Mouse (Mus musculus): ENCODE measurements at regions not wholly inside any gene's neighbourhood (a gene's known extent, or its start where the extent isn't known, plus 50 kb on each side); places are given as distances from the start of the nearest gene placed in this dataset.
A peak's percentile ranks its signal among the peaks of the same experiment; 100 is the strongest.

GRCm38 (mm10) chr7:71471319-71471657 lies 120.0 kb upstream of the Gm10295 start:
- Histone ChIP-seq H3K4me1 (replicated peaks; ENCODE audit: control insufficient read depth, insufficient read depth, low read length) (peaks cover 21% of the 10 kb centered on the region), H3K4me2 (ENCODE audit: low read depth, low read length) (peak overlapping the region; percentile 42), H3K27ac (ENCODE audit: low read length) (peak overlapping the region; percentile 91), H3K9me3 (ENCODE audit: control insufficient read depth, low read length) (no peaks in the 10 kb centered on the region), H3K9ac (ENCODE audit: low read length) (peak overlapping the region; percentile 47; the same call in 1 of the 2 replicates), H3K27me3 (ENCODE audit: control insufficient read depth, insufficient read depth, low read depth, low read length) (no peaks in the 10 kb centered on the region), H3K36me3 (ENCODE audit: control insufficient read depth, insufficient read depth, low read length) (no peaks in the 10 kb centered on the region), H3K4me3 (ENCODE audit: low read length) (no peak overlapping the region)
- ATAC-seq (ENCODE audit: low read depth): no peak; the same call in 1 of the 2 replicates
- 11% methylated on average over 3 of the region's 3 CpGs for WGBS

- H3K9ac ChIP-seq (ENCODE audit: low read length): no peak overlapping the region
- no peak overlapping the region for H3K27ac ChIP-seq (ENCODE audit: low read length)
- no peak for ATAC-seq (ENCODE audit: low read depth)
- H3K4me2 ChIP-seq (ENCODE audit: low read depth, low read length): no peak overlapping the region
- H3K4me3 ChIP-seq (ENCODE audit: low read length): no peak overlapping the region
- WGBS: 30% methylated on average over 2 of the region's 2 CpGs
- no peaks in the 10 kb centered on the region for H3K36me3 ChIP-seq (ENCODE audit: control insufficient read depth, insufficient read depth, low read length)
- peaks cover 21% of the 10 kb centered on the region for H3K4me1 ChIP-seq (replicated peaks; ENCODE audit: control insufficient read depth, insufficient read depth, low read length)
- H3K27me3 ChIP-seq (ENCODE audit: control insufficient read depth, insufficient read depth, low read depth, low read length): no peaks in the 10 kb centered on the region
- H3K9me3 ChIP-seq (ENCODE audit: control insufficient read depth, low read length): no peaks in the 10 kb centered on the region
These were observed 119.1 kb upstream of the Gm10295 start for GRCm38 (mm10) chr7:71470418-71470817.

- WGBS: 79% methylated on average over 4 of the region's 4 CpGs
- Histone ChIP-seq H3K27me3 (ENCODE audit: control insufficient read depth, insufficient read depth, low read depth, low read length) (no peaks in the 10 kb centered on the region), H3K4me1 (replicated peaks; ENCODE audit: control insufficient read depth, insufficient read depth, low read length) (peaks cover 21% of the 10 kb centered on the region), H3K4me3 (ENCODE audit: low read length) (no peak overlapping the region), H3K9me3 (ENCODE audit: control insufficient read depth, low read length) (no peaks in the 10 kb centered on the region), H3K27ac (ENCODE audit: low read length) (no peak overlapping the region), H3K9ac (ENCODE audit: low read length) (no peak overlapping the region), H3K36me3 (ENCODE audit: control insufficient read depth, insufficient read depth, low read length) (no peaks in the 10 kb centered on the region), H3K4me2 (ENCODE audit: low read depth, low read length) (no peak overlapping the region)
- no peak for ATAC-seq (ENCODE audit: low read depth)
These were observed 118.7 kb upstream of the Gm10295 start for GRCm38 (mm10) chr7:71469951-71470350.

GRCm38 (mm10) chr7:71467436-71468127 lies 116.3 kb upstream of the Gm10295 start:
- no peak for ATAC-seq (ENCODE audit: low read depth)
- H3K4me2 ChIP-seq (ENCODE audit: low read depth, low read length): no peak overlapping the region
- peaks cover 23% of the 10 kb centered on the region for H3K4me1 ChIP-seq (replicated peaks; ENCODE audit: control insufficient read depth, insufficient read depth, low read length)
- no peaks in the 10 kb centered on the region for H3K27me3 ChIP-seq (ENCODE audit: control insufficient read depth, insufficient read depth, low read depth, low read length)
- 38% methylated on average over 9 of the region's 9 CpGs for WGBS
- H3K36me3 ChIP-seq (ENCODE audit: control insufficient read depth, insufficient read depth, low read length): no peaks in the 10 kb centered on the region
- H3K9ac ChIP-seq (ENCODE audit: low read length): no peak overlapping the region
- peak overlapping the region; percentile 13; the same call in 1 of the 2 replicates for H3K27ac ChIP-seq (ENCODE audit: low read length)
- H3K9me3 ChIP-seq (ENCODE audit: control insufficient read depth, low read length): no peaks in the 10 kb centered on the region
- no peak overlapping the region for H3K4me3 ChIP-seq (ENCODE audit: low read length)

- Histone ChIP-seq H3K4me3 (ENCODE audit: low read length) (no peak overlapping the region), H3K9me3 (ENCODE audit: control insufficient read depth, low read length) (no peaks in the 10 kb centered on the region), H3K27ac (ENCODE audit: low read length) (peak overlapping the region; percentile 28; the same call in 1 of the 2 replicates), H3K27me3 (ENCODE audit: control insufficient read depth, insufficient read depth, low read depth, low read length) (no peaks in the 10 kb centered on the region), H3K4me1 (replicated peaks; ENCODE audit: control insufficient read depth, insufficient read depth, low read length) (peaks cover 8% of the 10 kb centered on the region), H3K36me3 (ENCODE audit: control insufficient read depth, insufficient read depth, low read length) (no peaks in the 10 kb centered on the region), H3K9ac (ENCODE audit: low read length) (no peak overlapping the region), H3K4me2 (ENCODE audit: low read depth, low read length) (no peak overlapping the region)
- peak; percentile 91 for ATAC-seq (ENCODE audit: low read depth)
These were observed 112.8 kb upstream of the Gm10295 start for GRCm38 (mm10) chr7:71464127-71464526.

GRCm38 (mm10) chr7:71463565-71463964 lies 112.3 kb upstream of the Gm10295 start:
- Histone ChIP-seq H3K4me2 (ENCODE audit: low read depth, low read length) (no peak overlapping the region), H3K27me3 (ENCODE audit: control insufficient read depth, insufficient read depth, low read depth, low read length) (no peaks in the 10 kb centered on the region), H3K27ac (ENCODE audit: low read length) (peak overlapping the region; percentile 9; the same call in 1 of the 2 replicates), H3K4me1 (replicated peaks; ENCODE audit: control insufficient read depth, insufficient read depth, low read length) (peaks cover 8% of the 10 kb centered on the region), H3K4me3 (ENCODE audit: low read length) (no peak overlapping the region), H3K9ac (ENCODE audit: low read length) (no peak overlapping the region), H3K9me3 (ENCODE audit: control insufficient read depth, low read length) (no peaks in the 10 kb centered on the region), H3K36me3 (ENCODE audit: control insufficient read depth, insufficient read depth, low read length) (no peaks in the 10 kb centered on the region)
- WGBS: 70% methylated on average over 2 of the region's 2 CpGs
- no peak for ATAC-seq (ENCODE audit: low read depth)

GRCm38 (mm10) chr7:71459805-71460204 lies 108.5 kb upstream of the Gm10295 start:
- no peak overlapping the region for H3K27ac ChIP-seq (ENCODE audit: low read length)
- H3K4me2 ChIP-seq (ENCODE audit: low read depth, low read length): no peak overlapping the region
- peaks cover 9% of the 10 kb centered on the region for H3K4me1 ChIP-seq (replicated peaks; ENCODE audit: control insufficient read depth, insufficient read depth, low read length)
- no peaks in the 10 kb centered on the region for H3K27me3 ChIP-seq (ENCODE audit: control insufficient read depth, insufficient read depth, low read depth, low read length)
- H3K36me3 ChIP-seq (ENCODE audit: control insufficient read depth, insufficient read depth, low read length): no peaks in the 10 kb centered on the region
- H3K4me3 ChIP-seq (ENCODE audit: low read length): no peak overlapping the region
- no peaks in the 10 kb centered on the region for H3K9me3 ChIP-seq (ENCODE audit: control insufficient read depth, low read length)
- no peak overlapping the region for H3K9ac ChIP-seq (ENCODE audit: low read length)
- no peak for ATAC-seq (ENCODE audit: low read depth)

GRCm38 (mm10) chr7:71458104-71458754 lies 106.9 kb upstream of the Gm10295 start:
- ATAC-seq (ENCODE audit: low read depth): peak; percentile 87
- Histone ChIP-seq H3K4me2 (ENCODE audit: low read depth, low read length) (peak overlapping the region; percentile 21; the same call in 1 of the 2 replicates), H3K27me3 (ENCODE audit: control insufficient read depth, insufficient read depth, low read depth, low read length) (no peaks in the 10 kb centered on the region), H3K9me3 (ENCODE audit: control insufficient read depth, low read length) (0 out of 2 replicates have a peak, but pooled peaks cover 2% of the 10 kb centered on the region), H3K36me3 (ENCODE audit: control insufficient read depth, insufficient read depth, low read length) (no peaks in the 10 kb centered on the region), H3K4me1 (replicated peaks; ENCODE audit: control insufficient read depth, insufficient read depth, low read length) (peaks cover 6% of the 10 kb centered on the region), H3K4me3 (ENCODE audit: low read length) (no peak overlapping the region), H3K9ac (ENCODE audit: low read length) (no peak overlapping the region), H3K27ac (ENCODE audit: low read length) (0 out of 2 replicates have a peak overlapping the region, but pooled peaks have one; percentile 46)
- 36% methylated on average over 5 of the region's 5 CpGs for WGBS

- H3K27me3 ChIP-seq (ENCODE audit: control insufficient read depth, insufficient read depth, low read depth, low read length): no peaks in the 10 kb centered on the region
- peaks cover 6% of the 10 kb centered on the region for H3K4me1 ChIP-seq (replicated peaks; ENCODE audit: control insufficient read depth, insufficient read depth, low read length)
- H3K9ac ChIP-seq (ENCODE audit: low read length): no peak overlapping the region
- 68% methylated on average over 4 of the region's 4 CpGs for WGBS
- no peak overlapping the region for H3K4me2 ChIP-seq (ENCODE audit: low read depth, low read length)
- no peaks in the 10 kb centered on the region for H3K36me3 ChIP-seq (ENCODE audit: control insufficient read depth, insufficient read depth, low read length)
- H3K27ac ChIP-seq (ENCODE audit: low read length): no peak overlapping the region
- 0 out of 2 replicates have a peak, but pooled peaks cover 2% of the 10 kb centered on the region for H3K9me3 ChIP-seq (ENCODE audit: control insufficient read depth, low read length)
- no peak overlapping the region for H3K4me3 ChIP-seq (ENCODE audit: low read length)
- no peak for ATAC-seq (ENCODE audit: low read depth)
These were observed 106.3 kb upstream of the Gm10295 start for GRCm38 (mm10) chr7:71457409-71458103.

All from lung, embryonic 16.5 days (tissue).